Mouse (Mus musculus) heart, embryonic 15.5 days (tissue): Measurements from ENCODE around the gene Pgbd5. TPM values are rescaled to one million over a fixed set of nuclear protein-coding genes. Genes with fewer than 3 reads are reported as not detected.

ENCODE experiments used
- polyA plus RNA-seq: library from polyadenylated mRNA; unstranded; fragments of >200 nt; fragmentation: Nextera tagmentation; extraction: Ambion mirVana; gene quantifications from 2 replicates; pipeline ENCODE4 v1.2.1, GENCODE M21; 2015

Pgbd5 gene
- polyA plus RNA-seq, 1 experiment from 2014 or later = 1.9 TPM

Other genes starting within 250 kb of the Pgbd5 start
- gene Galnt2, start 208.3 kb downstream of the Pgbd5 start, polyA plus RNA-seq = 44.7 and 55.3 TPM in 2 replicates
- gene Cog2, start 81.1 kb upstream of the Pgbd5 start, polyA plus RNA-seq = 18.7 and 25.6 TPM in 2 replicates
- gene Agt, start 130.0 kb upstream of the Pgbd5 start, polyA plus RNA-seq = 1.3 and 2.7 TPM in 2 replicates
- 0.20 and 0.30 TPM in 2 replicates for gene Capn9, start 136.5 kb upstream of the Pgbd5 start, polyA plus RNA-seq
- 40.9 and 49.2 TPM in 2 replicates for gene 2310022B05Rik, start 223.7 kb upstream of the Pgbd5 start, polyA plus RNA-seq